Mouse (Mus musculus) erythroblast, embryonic 14.5 days (primary cell): ENCODE data around the gene Ero1lb. TPM values are rescaled to one million over a fixed set of nuclear protein-coding genes. Genes with fewer than 3 reads are reported as not detected.

Source experiments
- H3K27me3 ChIP-seq: 2 replicates; pipeline ENCODE4 v1.6.1; 2012; ENCODE audit warnings: inconsistent platforms; ENCODE audit not compliant: control insufficient read depth
- H3K36me3 ChIP-seq: 2 replicates; pipeline ENCODE4 v1.6.1; 2012; ENCODE audit warnings: mild to moderate bottlenecking, inconsistent platforms; ENCODE audit not compliant: control insufficient read depth
- H3K4me1 ChIP-seq: 2 replicates; pipeline ENCODE4 v1.6.1; 2012; ENCODE audit warnings: inconsistent platforms; ENCODE audit not compliant: control insufficient read depth
- H3K4me3 ChIP-seq: replicated peaks from 2 replicates; pipeline ENCODE3; 2012; ENCODE audit warnings: moderate library complexity, mild to moderate bottlenecking, inconsistent platforms
- H3K9me3 ChIP-seq: 2 replicates; pipeline ENCODE4 v1.6.1; 2012; ENCODE audit warnings: low read length, inconsistent platforms, mixed read lengths; ENCODE audit not compliant: control insufficient read depth
- GATA1 ChIP-seq: IDR thresholded peaks from 2 replicates; pipeline ENCODE4 v1.6.1; 2012; ENCODE audit warnings: low read length, inconsistent platforms, mixed read lengths
- TAL1 ChIP-seq: IDR thresholded peaks from 3 replicates; pipeline ENCODE4 v1.6.1; 2012; ENCODE audit warnings: low read length, inconsistent platforms, mixed read lengths
- polyA plus RNA-seq: library from polyadenylated mRNA; stranded (reverse); fragments of >175 nt; gene quantifications from 2 replicates; pipeline ENCODE4 v1.2.3, GENCODE M21; 2012

The Ero1lb gene
- polyA plus RNA-seq = not detected in 2 replicates

GRCm38 (mm10) chr13:12565621-12566390 is at the start of gene Ero1lb:
Gene Ero1lb, plus strand, starts transcription at chr13:12565874.
- Histone ChIP-seq H3K36me3 (no peaks in the 10 kb centered on the region), H3K27me3 (peaks cover 30% of the 10 kb centered on the region)
- TF ChIP-seq GATA1 (no peak), TAL1 (no peak)

DNA sequence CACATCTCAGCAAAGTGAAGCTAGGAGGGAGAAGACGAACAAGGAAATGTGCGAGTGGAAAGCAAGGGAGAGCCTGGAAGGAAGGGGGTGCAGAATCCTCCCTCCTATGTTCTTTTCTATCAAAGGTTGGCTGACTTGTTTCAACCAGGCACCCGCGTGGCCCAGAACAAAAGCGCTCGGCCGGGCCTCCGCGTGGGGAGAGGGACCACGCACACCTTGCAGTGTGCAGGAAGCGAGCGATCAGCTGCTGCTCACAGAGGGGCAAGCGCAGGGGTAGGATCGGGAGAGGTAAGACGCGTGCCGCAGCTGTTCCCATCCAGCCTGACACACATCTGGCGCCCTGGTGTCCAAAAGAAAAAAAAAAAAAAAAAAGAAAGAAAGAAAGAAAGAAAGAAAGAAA is 46.3 kb upstream of the Ero1lb start:
- no peak for TF ChIP-seq GATA1
- TF ChIP-seq TAL1 = no peak
- Histone ChIP-seq H3K4me3 (no peak overlapping the region), H3K36me3 (no peaks in the 10 kb centered on the region), H3K4me1 (no peaks in the 10 kb centered on the region), H3K27me3 (peaks cover 32% of the 10 kb centered on the region), H3K9me3 (no peaks in the 10 kb centered on the region)

More at GRCm38 (mm10) chr13:12565621-12566390, at the start of gene Ero1lb:
- Histone ChIP-seq H3K9me3 (no peaks in the 10 kb centered on the region), H3K4me3 (peak within 1 kb of the TSS; percentile 77), H3K4me1 (peaks cover 14% of the 10 kb centered on the region)

GRCm38 (mm10) chr13:12519955-12520584 is 45.6 kb upstream of the Ero1lb start, which contains the start of gene Edaradd:
Gene Edaradd, minus strand, starts transcription at chr13:12520438.
- H3K4me1 ChIP-seq = no peaks in the 10 kb centered on the region
- H3K4me3 ChIP-seq = peak within 1 kb of the TSS; percentile 34
- H3K27me3 ChIP-seq = peaks cover 32% of the 10 kb centered on the region
- H3K36me3 ChIP-seq = no peaks in the 10 kb centered on the region
- no peaks in the 10 kb centered on the region for H3K9me3 ChIP-seq
- TF ChIP-seq TAL1 = no peak
- TF ChIP-seq GATA1 = no peak

GRCm38 (mm10) chr13:12522346-12522745 is 43.3 kb upstream of the Ero1lb start:
- Histone ChIP-seq H3K9me3 (no peaks in the 10 kb centered on the region), H3K36me3 (no peaks in the 10 kb centered on the region), H3K27me3 (peaks cover 32% of the 10 kb centered on the region), H3K4me1 (no peaks in the 10 kb centered on the region), H3K4me3 (no peak overlapping the region)
- TF ChIP-seq GATA1 (no peak), TAL1 (no peak)

DNA sequence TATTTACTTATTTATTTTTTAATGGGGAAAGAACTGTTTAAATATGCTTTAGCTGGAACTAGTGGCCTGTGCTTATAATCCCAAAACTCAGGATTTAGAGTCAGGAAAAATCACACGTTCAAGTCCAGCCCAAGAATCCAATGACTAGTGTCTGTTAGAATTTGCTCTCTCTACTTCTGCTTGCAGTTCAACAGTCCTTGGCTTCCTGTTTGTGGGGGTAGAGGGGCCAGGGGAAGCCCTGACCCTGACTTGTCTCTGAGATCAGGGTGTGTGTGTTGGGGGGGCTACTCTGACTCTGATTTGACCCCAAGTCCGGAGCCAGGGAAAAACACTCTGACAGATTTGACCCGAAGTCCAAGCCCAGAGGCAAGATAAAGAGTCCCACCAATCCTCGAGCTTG is 40.0 kb upstream of the Ero1lb start:
- H3K9me3 ChIP-seq = no peaks in the 10 kb centered on the region
- no peak overlapping the region for H3K4me3 ChIP-seq
- H3K27me3 ChIP-seq = peaks cover 5% of the 10 kb centered on the region
- TF ChIP-seq GATA1 (no peak), TAL1 (no peak)
- no peaks in the 10 kb centered on the region for H3K4me1 ChIP-seq
- H3K36me3 ChIP-seq = no peaks in the 10 kb centered on the region

DNA sequence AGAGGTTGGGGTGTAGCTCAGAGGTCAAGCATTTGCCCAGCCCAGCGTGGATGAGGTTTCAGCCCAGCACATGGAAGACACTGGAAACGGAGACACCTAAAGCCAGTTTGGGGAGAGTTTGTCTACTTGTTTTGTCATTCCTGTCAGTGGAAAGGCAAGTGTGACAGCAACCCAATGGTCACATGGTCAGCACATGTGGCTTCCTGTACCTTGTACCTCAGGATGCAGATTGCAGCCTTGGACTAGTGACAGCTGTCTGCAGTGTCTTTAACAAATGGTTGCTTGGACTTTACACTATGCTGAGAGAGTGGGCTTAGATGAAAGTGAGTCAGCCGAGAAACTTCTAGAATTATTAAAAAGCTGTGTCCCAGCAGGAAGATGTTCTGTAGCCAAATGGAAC is 31.0 kb upstream of the Ero1lb start:
- no peak for TF ChIP-seq GATA1
- no peak for TF ChIP-seq TAL1
- no peaks in the 10 kb centered on the region for H3K36me3 ChIP-seq
- H3K27me3 ChIP-seq = no peaks in the 10 kb centered on the region
- no peaks in the 10 kb centered on the region for H3K4me1 ChIP-seq
- H3K9me3 ChIP-seq = peaks cover 2% of the 10 kb centered on the region; the same call in 1 of the 2 replicates
- H3K4me3 ChIP-seq = no peak overlapping the region

- H3K9me3 ChIP-seq = peaks cover 2% of the 10 kb centered on the region; the same call in 1 of the 2 replicates
- no peaks in the 10 kb centered on the region for H3K36me3 ChIP-seq
- H3K4me3 ChIP-seq = no peak overlapping the region
- TF ChIP-seq TAL1 = no peak
- TF ChIP-seq GATA1 = no peak
- peaks cover 5% of the 10 kb centered on the region for H3K4me1 ChIP-seq
- 0 out of 2 replicates have a peak, but pooled peaks cover 3% of the 10 kb centered on the region for H3K27me3 ChIP-seq
Measured at GRCm38 (mm10) chr13:12537971-12538370, 27.7 kb upstream of the Ero1lb start.

DNA sequence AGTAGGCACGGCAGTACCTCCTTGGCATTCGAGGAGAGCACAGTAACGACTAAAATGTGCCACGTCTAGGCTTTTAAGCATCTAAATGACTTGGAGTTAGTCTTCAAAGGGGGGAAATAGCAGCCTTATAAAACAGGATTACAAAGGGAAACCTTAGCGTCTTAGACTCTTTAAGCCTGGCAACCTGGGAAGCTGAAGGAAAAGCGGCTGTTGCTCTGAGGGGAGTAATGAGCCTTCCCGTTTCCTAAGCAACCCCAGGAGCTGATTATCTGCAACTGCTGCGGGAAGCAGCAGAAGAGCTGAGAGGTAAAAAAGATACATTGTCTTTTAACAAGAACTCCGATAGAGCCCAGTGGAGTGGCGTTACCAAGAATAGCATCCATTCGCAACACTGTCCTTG is 26.0 kb upstream of the Ero1lb start:
- Histone ChIP-seq H3K4me1 (peaks cover 5% of the 10 kb centered on the region), H3K27me3 (0 out of 2 replicates have a peak, but pooled peaks cover 3% of the 10 kb centered on the region), H3K4me3 (no peak overlapping the region), H3K9me3 (peaks cover 2% of the 10 kb centered on the region; the same call in 1 of the 2 replicates), H3K36me3 (no peaks in the 10 kb centered on the region)
- TF ChIP-seq GATA1 = no peak
- TF ChIP-seq TAL1 = no peak

DNA sequence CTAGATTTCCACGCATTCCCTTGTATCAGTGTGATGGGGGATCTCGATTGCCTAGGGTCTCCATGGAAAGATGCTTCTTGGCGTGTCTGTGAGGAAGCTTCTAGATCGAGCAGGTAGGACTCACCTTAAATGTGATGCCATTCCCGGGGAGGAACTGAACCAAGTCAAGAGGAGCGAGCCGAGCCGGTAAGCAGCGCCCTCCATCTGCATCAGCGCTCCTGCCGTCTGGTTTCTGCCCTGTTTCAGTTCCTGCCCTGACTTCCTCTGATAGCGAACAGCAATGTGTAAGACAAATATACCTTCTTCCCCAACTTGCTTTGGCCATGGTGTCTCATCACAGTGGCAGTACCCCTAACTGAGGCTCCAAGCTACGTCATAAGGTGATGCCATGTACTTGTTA is 25.6 kb upstream of the Ero1lb start:
- H3K9me3 ChIP-seq = peaks cover 2% of the 10 kb centered on the region; the same call in 1 of the 2 replicates
- TF ChIP-seq TAL1 (no peak), GATA1 (no peak)
- no peak overlapping the region for H3K4me3 ChIP-seq
- H3K36me3 ChIP-seq = no peaks in the 10 kb centered on the region
- 0 out of 2 replicates have a peak, but pooled peaks cover 3% of the 10 kb centered on the region for H3K27me3 ChIP-seq
- H3K4me1 ChIP-seq = peaks cover 5% of the 10 kb centered on the region
